Mouse (Mus musculus) embryonic facial prominence, embryonic 14.5 days (tissue): Measurements from ENCODE around the gene Ppfibp1. TPM values are rescaled to one million over a fixed set of nuclear protein-coding genes. Genes with fewer than 3 reads are reported as not detected.
A peak's percentile ranks its signal among the peaks of the same experiment; 100 is the strongest.

Source experiments
- ATAC-seq: fragments of 200-750 bp; cut with Nextera tagmentation; 2 replicates; pipeline ENCODE4 v1.8.0; 2017; ENCODE audit warnings: low read depth, moderate number of reproducible peaks, moderate TSS enrichment
- DNase-seq: peaks from one replicate; pipeline ENCODE4 v3.0.0-alpha.2; 2015; ENCODE audit warnings: low spot score
- H3K27ac ChIP-seq: fragments of 300-500 bp; sonication (generic); replicated peaks from 2 replicates; pipeline ENCODE4 v1.5.1; 2014; ENCODE audit warnings: low read depth, mild to moderate bottlenecking, low read length, moderate library complexity
- H3K27me3 ChIP-seq: fragments of 300-500 bp; sonication (generic); replicated peaks from 2 replicates; pipeline ENCODE4 v1.6.1; 2014; ENCODE audit warnings: low read length; ENCODE audit not compliant: control insufficient read depth, insufficient read depth
- H3K36me3 ChIP-seq: fragments of 300-500 bp; sonication (generic); 2 replicates; pipeline ENCODE4 v1.6.1; 2014; ENCODE audit warnings: low read length, mixed read lengths; ENCODE audit not compliant: control insufficient read depth, insufficient read depth
- H3K4me1 ChIP-seq: fragments of 300-500 bp; sonication (generic); 2 replicates; pipeline ENCODE4 v1.6.1; 2014; ENCODE audit warnings: antibody characterized with exemption, low read length; ENCODE audit not compliant: control insufficient read depth, insufficient read depth
- H3K4me2 ChIP-seq: fragments of 300-500 bp; sonication (generic); 2 replicates; pipeline ENCODE4 v1.6.1; 2014; ENCODE audit warnings: low read depth, mild to moderate bottlenecking, low read length, moderate library complexity, mixed read lengths
- H3K4me3 ChIP-seq: fragments of 300-500 bp; sonication (generic); 2 replicates; pipeline ENCODE4 v1.5.1; 2014; ENCODE audit warnings: low read depth, mild to moderate bottlenecking, low read length
- H3K9ac ChIP-seq: fragments of 300-500 bp; sonication (generic); 2 replicates; pipeline ENCODE4 v1.6.1; 2014; ENCODE audit warnings: low read depth, mild to moderate bottlenecking, low read length, moderate library complexity, mixed read lengths
- H3K9me3 ChIP-seq: fragments of 300-500 bp; sonication (generic); 2 replicates; pipeline ENCODE4 v1.6.1; 2016; ENCODE audit warnings: low read length; ENCODE audit not compliant: control insufficient read depth
- WGBS: fragments of 180-500 bp; shearing (Covaris S2); extraction: QIAGEN DNeasy Blood & Tissue Kit; methylation state at CpG from one replicate; pipeline ENCODE4 v1.1.7; 2014; 5-methylcytosine and 5-hydroxymethylcytosine counted together
- polyA plus RNA-seq: library from polyadenylated mRNA; unstranded; fragments of >200 nt; fragmentation: Nextera tagmentation; extraction: Ambion mirVana; gene quantifications from 2 replicates; pipeline ENCODE4 v1.2.1, GENCODE M21; 2014

Ppfibp1 gene
- polyA plus RNA-seq, 1 experiment from 2014 or later = 55.5 TPM

GRCm38 (mm10) chr6:147062694-147063093, 174.4 kb downstream of the Ppfibp1 start:
- no peak overlapping the region for H3K4me3 ChIP-seq
- H3K4me2 ChIP-seq = 0 out of 2 replicates have a peak overlapping the region, but pooled peaks have one; percentile 3
- DNase-seq (peak; percentile 41), ATAC-seq (no peak)
- H3K27ac ChIP-seq = peak overlapping the region; percentile 56; the same call in 1 of the 2 replicates
- no peak overlapping the region for H3K9ac ChIP-seq
- 69% methylated on average over 7 of the region's 7 CpGs for WGBS
- peaks cover 68% of the 10 kb centered on the region for H3K36me3 ChIP-seq
- no peaks in the 10 kb centered on the region for H3K27me3 ChIP-seq
- no peaks in the 10 kb centered on the region for H3K9me3 ChIP-seq
- H3K4me1 ChIP-seq = peaks cover 8% of the 10 kb centered on the region; the same call in 1 of the 2 replicates

- H3K9ac ChIP-seq = no peak overlapping the region
- no peak overlapping the region for H3K4me2 ChIP-seq
- DNase-seq = no peak
- peaks cover 59% of the 10 kb centered on the region for H3K36me3 ChIP-seq
- no peak overlapping the region for H3K4me3 ChIP-seq
- no peaks in the 10 kb centered on the region for H3K9me3 ChIP-seq
- no peak overlapping the region for H3K27ac ChIP-seq
- H3K27me3 ChIP-seq = no peaks in the 10 kb centered on the region
- no peak for ATAC-seq
- peaks cover 8% of the 10 kb centered on the region; the same call in 1 of the 2 replicates for H3K4me1 ChIP-seq
- WGBS = 83% methylated on average over 10 of the region's 10 CpGs
These were observed 176.1 kb downstream of the Ppfibp1 start for GRCm38 (mm10) chr6:147064226-147064943.

GRCm38 (mm10) chr6:147064944-147065261, 176.6 kb downstream of the Ppfibp1 start:
- DNase-seq (no peak), ATAC-seq (no peak)
- 84% methylated on average over 6 of the region's 6 CpGs for WGBS
- H3K9me3 ChIP-seq = no peaks in the 10 kb centered on the region
- no peak overlapping the region for H3K9ac ChIP-seq
- H3K4me1 ChIP-seq = peaks cover 8% of the 10 kb centered on the region; the same call in 1 of the 2 replicates
- no peak overlapping the region for H3K4me2 ChIP-seq
- peaks cover 62% of the 10 kb centered on the region for H3K36me3 ChIP-seq
- H3K27ac ChIP-seq = no peak overlapping the region
- H3K27me3 ChIP-seq = no peaks in the 10 kb centered on the region
- no peak overlapping the region for H3K4me3 ChIP-seq

GRCm38 (mm10) chr6:147075808-147076387, 187.6 kb downstream of the Ppfibp1 start:
- Histone ChIP-seq H3K36me3 (peaks cover 31% of the 10 kb centered on the region), H3K9ac (no peak overlapping the region), H3K9me3 (no peaks in the 10 kb centered on the region), H3K4me2 (no peak overlapping the region), H3K27me3 (no peaks in the 10 kb centered on the region), H3K4me1 (no peaks in the 10 kb centered on the region), H3K4me3 (no peak overlapping the region), H3K27ac (peak overlapping the region; percentile 10; the same call in 1 of the 2 replicates)
- no peak for ATAC-seq
- 39% methylated on average over 5 of the region's 5 CpGs for WGBS
- DNase-seq = no peak

GRCm38 (mm10) chr6:147076878-147077277, 188.6 kb downstream of the Ppfibp1 start:
- Histone ChIP-seq H3K4me2 (no peak overlapping the region), H3K27me3 (no peaks in the 10 kb centered on the region), H3K36me3 (peaks cover 21% of the 10 kb centered on the region), H3K27ac (no peak overlapping the region), H3K9me3 (no peaks in the 10 kb centered on the region), H3K4me3 (no peak overlapping the region), H3K9ac (no peak overlapping the region), H3K4me1 (no peaks in the 10 kb centered on the region)
- 77% methylated on average over 8 of the region's 8 CpGs for WGBS
- no peak for DNase-seq
- no peak for ATAC-seq

- ATAC-seq (no peak), DNase-seq (no peak)
- peaks cover 6% of the 10 kb centered on the region; the same call in 1 of the 2 replicates for H3K36me3 ChIP-seq
- no peak overlapping the region for H3K9ac ChIP-seq
- H3K4me2 ChIP-seq = no peak overlapping the region
- H3K9me3 ChIP-seq = no peaks in the 10 kb centered on the region
- no peak overlapping the region for H3K4me3 ChIP-seq
- no peaks in the 10 kb centered on the region for H3K4me1 ChIP-seq
- WGBS = 97% methylated on average over 10 of the region's 10 CpGs
- H3K27ac ChIP-seq = no peak overlapping the region
- H3K27me3 ChIP-seq = no peaks in the 10 kb centered on the region
These were observed 191.6 kb downstream of the Ppfibp1 start for GRCm38 (mm10) chr6:147079919-147080318.

Other genes starting within 250 kb of the Ppfibp1 start
- 129 and 131 TPM in 2 replicates for gene Med21, start 245.9 kb upstream of the Ppfibp1 start, polyA plus RNA-seq
- gene Tm7sf3, start 245.7 kb upstream of the Ppfibp1 start, polyA plus RNA-seq = 53.1 and 56.7 TPM in 2 replicates
- 18.4 and 18.5 TPM in 2 replicates for gene Stk38l, start 163.5 kb upstream of the Ppfibp1 start, polyA plus RNA-seq
- 2.6 and 4.1 TPM in 2 replicates for gene Arntl2, start 92.4 kb upstream of the Ppfibp1 start, polyA plus RNA-seq
- gene Smco2, start 38.4 kb upstream of the Ppfibp1 start, polyA plus RNA-seq = not detected in 2 replicates
- 0.31 and 0.57 TPM in 2 replicates for gene 1700034J05Rik, start 65.9 kb downstream of the Ppfibp1 start, polyA plus RNA-seq
- gene Rep15, start 144.1 kb downstream of the Ppfibp1 start, polyA plus RNA-seq = 1.00 and 1.4 TPM in 2 replicates
- gene Mrps35, start 154.3 kb downstream of the Ppfibp1 start, polyA plus RNA-seq = 89.3 and 99.8 TPM in 2 replicates
- 0.48 and 1.5 TPM in 2 replicates for gene Mansc4, start 198.5 kb downstream of the Ppfibp1 start, polyA plus RNA-seq
- gene Klhl42, start 202.9 kb downstream of the Ppfibp1 start, polyA plus RNA-seq = 12.5 and 13.3 TPM in 2 replicates